Mouse (Mus musculus) heart, embryonic 12.5 days (tissue): ENCODE results near the gene Cmc2. TPM values are rescaled to one million over a fixed set of nuclear protein-coding genes. Genes with fewer than 3 reads are reported as not detected.

ENCODE experiments used
- ATAC-seq: fragments of 200-750 bp; cut with Nextera tagmentation; 2 replicates; pipeline ENCODE4 v1.8.0; 2017; ENCODE audit warnings: moderate TSS enrichment, moderate library complexity; ENCODE audit not compliant: insufficient number of reproducible peaks, low FRiP score
- H3K27ac ChIP-seq: fragments of 300-500 bp; sonication (generic); 2 replicates; pipeline ENCODE4 v1.5.1; 2016; ENCODE audit warnings: mild to moderate bottlenecking, moderate library complexity; ENCODE audit not compliant: poor library complexity, severe bottlenecking
- H3K27me3 ChIP-seq: fragments of 300-500 bp; sonication (generic); replicated peaks from 2 replicates; pipeline ENCODE4 v1.6.1; 2016; ENCODE audit warnings: mild to moderate bottlenecking, moderate library complexity
- H3K36me3 ChIP-seq: fragments of 300-500 bp; sonication (generic); 2 replicates; pipeline ENCODE4 v1.6.1; 2016; ENCODE audit warnings: mild to moderate bottlenecking, moderate library complexity
- H3K4me1 ChIP-seq: fragments of 300-500 bp; sonication (generic); replicated peaks from 2 replicates; pipeline ENCODE4 v1.6.1; 2016; ENCODE audit warnings: mild to moderate bottlenecking
- H3K4me2 ChIP-seq: fragments of 300-500 bp; sonication (generic); 2 replicates; pipeline ENCODE4 v1.6.1; 2016; ENCODE audit warnings: mild to moderate bottlenecking, moderate library complexity
- H3K4me3 ChIP-seq: fragments of 300-500 bp; sonication (generic); 2 replicates; pipeline ENCODE4 v1.5.1; 2016; ENCODE audit warnings: mild to moderate bottlenecking
- H3K9ac ChIP-seq: fragments of 300-500 bp; sonication (generic); 2 replicates; pipeline ENCODE4 v1.6.1; 2016; ENCODE audit warnings: mild to moderate bottlenecking, moderate library complexity
- H3K9me3 ChIP-seq: fragments of 300-500 bp; sonication (generic); replicated peaks from 2 replicates; pipeline ENCODE4 v1.6.1; 2016; ENCODE audit warnings: mild to moderate bottlenecking, moderate library complexity
- WGBS: fragments of 180-500 bp; shearing (Covaris S2); methylation state at CpG from one replicate; pipeline ENCODE4 v1.1.7; 2016; 5-methylcytosine and 5-hydroxymethylcytosine counted together
- polyA plus RNA-seq: library from polyadenylated mRNA; unstranded; fragments of >200 nt; fragmentation: Nextera tagmentation; extraction: Ambion mirVana; gene quantifications from 2 replicates; pipeline ENCODE4 v1.2.1, GENCODE M21; 2016

The Cmc2 gene
- polyA plus RNA-seq, 1 experiment from 2014 or later = 112 TPM

- no peak for ATAC-seq
- Histone ChIP-seq H3K9ac (no peak overlapping the region), H3K4me1 (peaks cover 6% of the 10 kb centered on the region; the same call in 1 of the 2 replicates), H3K27me3 (no peaks in the 10 kb centered on the region), H3K9me3 (peaks cover 6% of the 10 kb centered on the region; the same call in 1 of the 2 replicates), H3K4me2 (no peak overlapping the region), H3K36me3 (peaks cover 48% of the 10 kb centered on the region), H3K4me3 (no peak overlapping the region), H3K27ac (no peak overlapping the region)
- 83% methylated on average over 4 of the region's 4 CpGs for WGBS
These were observed 16.0 kb downstream of the Cmc2 start for GRCm38 (mm10) chr8:116905252-116905651.

- H3K4me2 ChIP-seq = no peak overlapping the region
- H3K27ac ChIP-seq = no peak overlapping the region
- H3K36me3 ChIP-seq = peaks cover 43% of the 10 kb centered on the region
These were observed 16.5 kb downstream of the Cmc2 start for GRCm38 (mm10) chr8:116904736-116905135.

GRCm38 (mm10) chr8:116895521-116895920 is 25.7 kb downstream of the Cmc2 start:
- no peak overlapping the region for H3K27ac ChIP-seq
- 90% methylated on average over 6 of the region's 6 CpGs for WGBS
- ATAC-seq = no peak
- H3K4me1 ChIP-seq = no peaks in the 10 kb centered on the region
- H3K36me3 ChIP-seq = peaks cover 35% of the 10 kb centered on the region
- H3K27me3 ChIP-seq = no peaks in the 10 kb centered on the region
- H3K4me3 ChIP-seq = no peak overlapping the region
- no peak overlapping the region for H3K4me2 ChIP-seq
- no peak overlapping the region for H3K9ac ChIP-seq
- peaks cover 5% of the 10 kb centered on the region; the same call in 1 of the 2 replicates for H3K9me3 ChIP-seq

More at GRCm38 (mm10) chr8:116904736-116905135, 16.5 kb downstream of the Cmc2 start:
- Histone ChIP-seq H3K4me1 (peaks cover 6% of the 10 kb centered on the region; the same call in 1 of the 2 replicates), H3K4me3 (no peak overlapping the region), H3K9me3 (peaks cover 6% of the 10 kb centered on the region; the same call in 1 of the 2 replicates), H3K27me3 (no peaks in the 10 kb centered on the region), H3K9ac (no peak overlapping the region)
- no peak for ATAC-seq
- 92% methylated on average over 4 of the region's 4 CpGs for WGBS

- Histone ChIP-seq H3K4me3 (no peak overlapping the region), H3K9me3 (peaks cover 5% of the 10 kb centered on the region; the same call in 1 of the 2 replicates)
- ATAC-seq = no peak
These were observed 27.3 kb downstream of the Cmc2 start for GRCm38 (mm10) chr8:116893938-116894337.

GRCm38 (mm10) chr8:116892636-116893035 is 28.6 kb downstream of the Cmc2 start:
- H3K4me1 ChIP-seq = no peaks in the 10 kb centered on the region
- no peaks in the 10 kb centered on the region for H3K27me3 ChIP-seq
- H3K27ac ChIP-seq = no peak overlapping the region
- H3K36me3 ChIP-seq = peaks cover 57% of the 10 kb centered on the region
- H3K4me3 ChIP-seq = no peak overlapping the region
- peaks cover 5% of the 10 kb centered on the region; the same call in 1 of the 2 replicates for H3K9me3 ChIP-seq
- no peak for ATAC-seq
- H3K9ac ChIP-seq = no peak overlapping the region
- 72% methylated on average over 9 of the region's 9 CpGs for WGBS
- H3K4me2 ChIP-seq = no peak overlapping the region

More at GRCm38 (mm10) chr8:116893938-116894337, 27.3 kb downstream of the Cmc2 start:
- 89% methylated on average over 11 of the region's 11 CpGs for WGBS
- Histone ChIP-seq H3K36me3 (peaks cover 45% of the 10 kb centered on the region), H3K9ac (no peak overlapping the region), H3K27me3 (no peaks in the 10 kb centered on the region), H3K27ac (no peak overlapping the region), H3K4me2 (no peak overlapping the region), H3K4me1 (no peaks in the 10 kb centered on the region)

- H3K4me1 ChIP-seq = no peaks in the 10 kb centered on the region
- WGBS = 83% methylated on average over 3 of the region's 3 CpGs
- no peak for ATAC-seq
- no peak overlapping the region for H3K4me2 ChIP-seq
- no peak overlapping the region for H3K4me3 ChIP-seq
- H3K9me3 ChIP-seq = peaks cover 5% of the 10 kb centered on the region; the same call in 1 of the 2 replicates
- no peak overlapping the region for H3K9ac ChIP-seq
- no peaks in the 10 kb centered on the region for H3K27me3 ChIP-seq
- H3K27ac ChIP-seq = no peak overlapping the region
- H3K36me3 ChIP-seq = peaks cover 61% of the 10 kb centered on the region
These were observed 29.1 kb downstream of the Cmc2 start for GRCm38 (mm10) chr8:116892130-116892529.

GRCm38 (mm10) chr8:116891446-116891845 is 29.8 kb downstream of the Cmc2 start:
- ATAC-seq = no peak

GRCm38 (mm10) chr8:116887813-116888212 is 33.4 kb downstream of the Cmc2 start:
- Histone ChIP-seq H3K4me3 (no peak overlapping the region), H3K27ac (no peak overlapping the region), H3K36me3 (peaks cover 54% of the 10 kb centered on the region), H3K9me3 (0 out of 2 replicates have a peak, but pooled peaks cover 3% of the 10 kb centered on the region), H3K4me1 (no peaks in the 10 kb centered on the region), H3K4me2 (no peak overlapping the region), H3K27me3 (no peaks in the 10 kb centered on the region), H3K9ac (no peak overlapping the region)
- no peak for ATAC-seq
- 43% methylated on average over 4 of the region's 4 CpGs for WGBS

More at GRCm38 (mm10) chr8:116891446-116891845, 29.8 kb downstream of the Cmc2 start:
- WGBS = 84% methylated on average over 5 of the region's 5 CpGs
- Histone ChIP-seq H3K36me3 (peaks cover 68% of the 10 kb centered on the region), H3K27ac (no peak overlapping the region), H3K9ac (no peak overlapping the region), H3K4me1 (no peaks in the 10 kb centered on the region), H3K9me3 (peaks cover 7% of the 10 kb centered on the region; the same call in 1 of the 2 replicates), H3K4me3 (no peak overlapping the region), H3K27me3 (no peaks in the 10 kb centered on the region), H3K4me2 (no peak overlapping the region)

- no peak for ATAC-seq
- 84% methylated on average over 8 of the region's 8 CpGs for WGBS
- H3K4me3 ChIP-seq = no peak overlapping the region
These were observed 39.9 kb downstream of the Cmc2 start for GRCm38 (mm10) chr8:116881396-116881795.

GRCm38 (mm10) chr8:116875798-116876450 is 45.3 kb downstream of the Cmc2 start:
- ATAC-seq = no peak
- WGBS = 82% methylated on average over 17 of the region's 17 CpGs

More at GRCm38 (mm10) chr8:116881396-116881795, 39.9 kb downstream of the Cmc2 start:
- peaks cover 4% of the 10 kb centered on the region; the same call in 1 of the 2 replicates for H3K9me3 ChIP-seq
- no peaks in the 10 kb centered on the region for H3K27me3 ChIP-seq
- H3K9ac ChIP-seq = no peak overlapping the region
- no peak overlapping the region for H3K4me2 ChIP-seq
- H3K4me1 ChIP-seq = no peaks in the 10 kb centered on the region
- peaks cover 6% of the 10 kb centered on the region for H3K36me3 ChIP-seq
- no peak overlapping the region for H3K27ac ChIP-seq

GRCm38 (mm10) chr8:116873986-116874385 is 47.3 kb downstream of the Cmc2 start:
- no peak overlapping the region for H3K4me3 ChIP-seq
- H3K9ac ChIP-seq = no peak overlapping the region
- WGBS = 79% methylated on average over 8 of the region's 8 CpGs
- H3K36me3 ChIP-seq = no peaks in the 10 kb centered on the region
- H3K27me3 ChIP-seq = no peaks in the 10 kb centered on the region
- H3K9me3 ChIP-seq = peaks cover 3% of the 10 kb centered on the region; the same call in 1 of the 2 replicates
- no peak for ATAC-seq
- no peaks in the 10 kb centered on the region for H3K4me1 ChIP-seq
- no peak overlapping the region for H3K27ac ChIP-seq
- H3K4me2 ChIP-seq = no peak overlapping the region

More at GRCm38 (mm10) chr8:116875798-116876450, 45.3 kb downstream of the Cmc2 start:
- H3K4me1 ChIP-seq = no peaks in the 10 kb centered on the region
- no peaks in the 10 kb centered on the region for H3K36me3 ChIP-seq
- H3K4me3 ChIP-seq = no peak overlapping the region
- peaks cover 3% of the 10 kb centered on the region; the same call in 1 of the 2 replicates for H3K9me3 ChIP-seq
- H3K9ac ChIP-seq = no peak overlapping the region
- no peaks in the 10 kb centered on the region for H3K27me3 ChIP-seq
- H3K27ac ChIP-seq = no peak overlapping the region
- H3K4me2 ChIP-seq = no peak overlapping the region
